Mouse (Mus musculus) ovary, adult 18-20 months (tissue): Measurements from ENCODE around the gene Myo1f.

Experiments
- DNase-seq: peaks from one replicate; pipeline ENCODE4 v3.0.0; 2022; ENCODE audit warnings: low spot score, mixed read lengths

The Myo1f gene

DNA sequence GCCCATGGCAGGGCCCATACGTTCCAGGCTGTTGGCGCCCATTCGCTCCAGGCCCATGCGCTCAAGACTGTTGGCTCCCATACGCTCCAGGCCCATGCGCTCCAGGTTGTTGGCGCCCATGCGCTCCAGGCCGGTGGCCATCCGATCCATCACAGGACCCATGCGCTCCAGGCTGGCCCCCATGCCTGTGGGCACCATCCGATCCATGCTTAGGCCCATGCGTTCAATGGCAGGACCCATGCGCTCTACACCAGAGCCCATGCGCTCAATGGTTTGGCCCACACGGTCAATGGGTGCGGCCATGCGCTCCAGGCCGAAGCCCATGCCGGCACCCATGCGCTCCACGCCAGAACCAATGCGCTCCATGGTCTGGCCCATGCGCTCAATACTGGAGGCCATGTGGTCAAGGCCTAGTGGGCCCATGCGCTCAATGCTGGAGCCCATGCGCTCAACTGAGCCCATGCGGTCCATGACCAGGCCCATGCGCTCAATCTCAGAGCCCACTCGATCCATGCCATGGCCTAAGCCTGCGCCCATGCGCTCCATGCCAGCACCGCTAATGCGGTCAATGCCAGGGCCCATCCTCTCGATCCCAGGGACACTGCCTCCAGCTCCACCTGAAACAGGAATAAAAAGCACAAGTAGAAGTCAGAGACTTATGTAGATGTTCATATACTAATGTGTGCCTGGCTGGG lies 94.4 kb downstream of the Myo1f start:
- DNase-seq, result no peak
